Mouse (Mus musculus): ENCODE results near the gene Gk2. TPM values are rescaled to one million over a fixed set of nuclear protein-coding genes. Genes with fewer than 3 reads are reported as not detected.

The Gk2 gene
- not detected for total RNA-seq (2021)
- long read RNA-seq, experiment 1 = 0 reads
- long read RNA-seq, experiment 2 = 0 reads

GRCm38 (mm10) chr5:97456816-97457215, at the start of gene Gk2:
Gk2 (minus strand) TSS chr5:97457021.
- Histone ChIP-seq H3K27ac (no peak within 1 kb of the TSS), H3K4me3 (no peak within 1 kb of the TSS)
- no peak for TF ChIP-seq CTCF (IDR thresholded peaks at IDR 0.05)
- intact Hi-C loops (cut with DNase I) = no loop called here
- no peak for DNase-seq (ENCODE audit: extremely low spot score in 1 of 2, low spot score in 2 of 2)

- intact Hi-C loops (cut with DNase I) = no loop called here
- DNase-seq (ENCODE audit: extremely low spot score in 1 of 2, low spot score in 2 of 2) = no peak
- no peak for TF ChIP-seq CTCF (IDR thresholded peaks at IDR 0.05)
- Histone ChIP-seq H3K27ac (no peak overlapping the region), H3K4me3 (no peak overlapping the region)
Measured at GRCm38 (mm10) chr5:97498041-97498440, 41.2 kb upstream of the Gk2 start.

GRCm38 (mm10) chr5:97495488-97496092, 38.8 kb upstream of the Gk2 start:
- intact Hi-C loops (cut with DNase I) = no loop called here
- H3K4me3 ChIP-seq = no peak overlapping the region
- H3K27ac ChIP-seq = no peak overlapping the region
- DNase-seq (ENCODE audit: extremely low spot score in 1 of 2, low spot score in 2 of 2) = no peak
- no peak for TF ChIP-seq CTCF (IDR thresholded peaks at IDR 0.05)

DNA sequence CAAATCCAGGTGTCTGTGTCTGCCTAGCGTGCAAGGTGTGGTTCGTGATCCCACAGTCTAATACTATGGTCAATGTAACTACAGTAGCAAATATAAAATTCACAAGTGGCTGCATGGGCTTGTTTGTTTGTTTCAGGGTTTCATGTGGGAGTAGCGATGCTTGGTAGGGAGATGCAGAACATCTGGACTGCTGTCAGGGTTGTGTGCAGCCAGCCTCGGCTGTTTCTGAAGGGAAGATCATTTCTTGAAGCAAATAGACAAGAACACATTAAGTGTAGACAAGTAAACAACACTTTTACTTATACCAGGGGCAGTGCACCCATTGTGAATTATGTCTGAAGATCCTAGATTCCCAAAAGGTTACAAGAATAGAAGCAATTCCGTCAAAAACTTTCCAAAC, 36.6 kb upstream of the Gk2 start:
- Histone ChIP-seq H3K4me3 (no peak overlapping the region), H3K27ac (no peak overlapping the region)
- no peak for DNase-seq (ENCODE audit: extremely low spot score in 1 of 2, low spot score in 2 of 2)
- intact Hi-C loops (cut with DNase I) = no loop called here
- TF ChIP-seq CTCF (IDR thresholded peaks at IDR 0.05) = no peak

- Histone ChIP-seq H3K4me3 (no peak overlapping the region), H3K27ac (no peak overlapping the region)
- TF ChIP-seq CTCF (IDR thresholded peaks at IDR 0.05) = no peak
- no peak for DNase-seq (ENCODE audit: extremely low spot score in 1 of 2, low spot score in 2 of 2)
- intact Hi-C loops (cut with DNase I) = no loop called here
Measured at GRCm38 (mm10) chr5:97486141-97486540, 29.3 kb upstream of the Gk2 start.

DNA sequence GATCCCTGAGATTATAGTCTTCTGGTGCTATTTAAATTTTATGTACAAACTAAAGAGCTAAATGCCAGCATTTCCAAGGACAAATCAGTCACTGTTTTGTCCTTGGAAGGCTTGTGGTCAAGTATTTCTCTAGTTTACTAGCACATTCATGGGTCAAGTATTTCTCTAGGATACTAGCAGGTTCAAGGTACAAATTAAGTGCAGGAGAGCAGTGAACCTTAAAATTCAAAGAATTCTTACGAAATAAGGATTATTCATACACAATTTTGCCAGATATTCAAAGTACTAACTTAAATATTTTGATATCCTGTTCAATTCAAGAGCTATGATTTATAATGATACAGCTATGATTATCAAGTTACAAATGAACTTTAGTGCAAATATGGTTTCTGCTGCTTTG, 23.2 kb upstream of the Gk2 start:
- Histone ChIP-seq H3K4me3 (no peak overlapping the region), H3K27ac (no peak overlapping the region)
- intact Hi-C loops (cut with DNase I) = no loop called here
- no peak for DNase-seq (ENCODE audit: extremely low spot score in 1 of 2, low spot score in 2 of 2)
- no peak for TF ChIP-seq CTCF (IDR thresholded peaks at IDR 0.05)

DNA sequence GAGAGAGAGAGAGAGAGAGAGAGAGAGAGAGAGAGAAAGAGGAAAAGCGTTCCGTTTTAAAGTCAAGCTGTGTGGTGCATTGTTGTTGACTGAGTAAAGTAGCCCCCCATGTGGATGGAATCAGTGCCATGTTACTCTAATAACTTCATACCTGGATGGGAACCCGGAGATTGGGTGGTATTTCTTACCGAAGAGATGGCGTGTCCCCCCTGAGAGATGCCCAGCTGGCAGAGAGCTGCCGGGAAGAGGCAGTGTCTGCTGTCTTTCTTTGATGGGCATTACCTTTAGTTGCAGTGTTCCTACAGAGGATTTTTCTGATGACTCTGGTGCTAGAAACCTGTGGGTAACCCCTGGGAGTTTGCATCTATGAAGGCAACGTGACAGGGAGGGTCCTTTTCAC, 10.4 kb upstream of the Gk2 start:
- TF ChIP-seq CTCF (IDR thresholded peaks at IDR 0.05) = no peak
- no peak for DNase-seq (ENCODE audit: extremely low spot score in 1 of 2, low spot score in 2 of 2)
- no peak overlapping the region for H3K4me3 ChIP-seq
- H3K27ac ChIP-seq = no peak overlapping the region
- intact Hi-C loops (cut with DNase I) = no loop called here

GRCm38 (mm10) chr5:97466430-97467158, 9.8 kb upstream of the Gk2 start:
- TF ChIP-seq CTCF (IDR thresholded peaks at IDR 0.05) = no peak
- no peak overlapping the region for H3K4me3 ChIP-seq
- DNase-seq (ENCODE audit: extremely low spot score in 1 of 2, low spot score in 2 of 2) = no peak
- no peak overlapping the region for H3K27ac ChIP-seq
- intact Hi-C loops (cut with DNase I) = no loop called here

DNA sequence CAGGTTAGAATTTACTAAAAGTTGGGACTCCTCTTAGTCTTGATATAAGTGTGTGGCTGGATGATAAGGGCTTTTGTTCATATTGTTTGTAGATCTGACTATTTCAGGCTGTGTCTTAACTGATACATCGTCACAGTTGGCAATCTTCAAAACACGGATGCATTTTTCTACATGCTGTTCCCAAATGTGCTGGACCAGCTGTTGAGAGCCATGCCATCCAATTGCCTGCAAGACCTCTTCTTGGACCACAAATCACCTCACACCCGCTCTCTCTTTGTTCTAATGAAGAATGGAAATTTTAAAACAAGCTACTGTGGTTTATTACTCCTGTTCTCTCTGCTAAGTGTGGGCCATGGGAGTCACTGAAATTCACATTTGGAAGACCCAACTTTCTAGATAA, 9.1 kb upstream of the Gk2 start:
- DNase-seq (ENCODE audit: extremely low spot score in 1 of 2, low spot score in 2 of 2) = no peak
- no peak for TF ChIP-seq CTCF (IDR thresholded peaks at IDR 0.05)
- no peak overlapping the region for H3K27ac ChIP-seq
- intact Hi-C loops (cut with DNase I) = no loop called here
- H3K4me3 ChIP-seq = no peak overlapping the region

DNA sequence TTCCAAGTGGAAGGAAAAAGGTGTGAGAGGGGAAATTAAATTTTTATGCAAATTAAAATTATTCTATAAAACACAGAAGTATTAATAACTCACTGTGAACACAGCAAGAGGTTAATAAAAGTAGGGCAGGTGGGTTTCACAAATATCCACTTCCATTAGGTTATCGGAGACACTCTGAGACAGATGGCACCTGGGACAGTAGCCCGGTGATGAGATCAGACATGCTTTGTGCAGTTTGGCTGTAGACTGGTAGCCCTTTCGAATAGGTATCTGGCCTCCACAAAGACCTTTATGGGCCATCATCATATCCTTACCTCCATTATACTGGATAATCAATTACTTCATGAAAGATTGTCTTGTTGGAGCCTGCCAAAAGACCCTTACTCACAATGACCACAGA, 6.0 kb upstream of the Gk2 start:
- DNase-seq (ENCODE audit: extremely low spot score in 1 of 2, low spot score in 2 of 2) = no peak
- intact Hi-C loops (cut with DNase I) = no loop called here
- no peak for TF ChIP-seq CTCF (IDR thresholded peaks at IDR 0.05)
- H3K4me3 ChIP-seq = no peak overlapping the region
- no peak overlapping the region for H3K27ac ChIP-seq

GRCm38 (mm10) chr5:97451451-97451850, 5.4 kb downstream of the Gk2 start:
- no peak overlapping the region for H3K4me3 ChIP-seq
- H3K27ac ChIP-seq = no peak overlapping the region
- no peak for DNase-seq (ENCODE audit: extremely low spot score in 1 of 2, low spot score in 2 of 2)
- intact Hi-C loops (cut with DNase I) = no loop called here
- TF ChIP-seq CTCF (IDR thresholded peaks at IDR 0.05) = no peak

DNA sequence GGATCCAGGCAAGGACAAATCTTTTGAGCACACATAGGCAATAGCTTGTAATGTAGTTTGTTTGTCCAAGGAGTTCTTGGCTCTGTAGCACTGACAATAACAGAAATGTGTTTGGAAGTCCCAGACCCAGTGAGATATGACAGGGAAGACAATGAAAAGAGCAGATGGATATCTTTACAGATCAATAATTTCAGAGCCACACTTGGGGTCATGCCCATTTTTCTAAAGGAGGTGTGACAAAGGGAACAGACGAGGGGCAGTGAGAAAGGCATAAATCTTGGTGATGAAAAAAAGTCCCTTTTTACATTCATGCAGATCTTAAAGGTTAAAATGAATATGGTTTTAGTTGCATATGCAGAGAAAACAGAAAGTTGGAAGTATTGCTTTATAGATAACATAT, 12.6 kb downstream of the Gk2 start:
- intact Hi-C loops (cut with DNase I) = no loop called here
- no peak for TF ChIP-seq CTCF (IDR thresholded peaks at IDR 0.05)
- no peak for DNase-seq (ENCODE audit: extremely low spot score in 1 of 2, low spot score in 2 of 2)

DNA sequence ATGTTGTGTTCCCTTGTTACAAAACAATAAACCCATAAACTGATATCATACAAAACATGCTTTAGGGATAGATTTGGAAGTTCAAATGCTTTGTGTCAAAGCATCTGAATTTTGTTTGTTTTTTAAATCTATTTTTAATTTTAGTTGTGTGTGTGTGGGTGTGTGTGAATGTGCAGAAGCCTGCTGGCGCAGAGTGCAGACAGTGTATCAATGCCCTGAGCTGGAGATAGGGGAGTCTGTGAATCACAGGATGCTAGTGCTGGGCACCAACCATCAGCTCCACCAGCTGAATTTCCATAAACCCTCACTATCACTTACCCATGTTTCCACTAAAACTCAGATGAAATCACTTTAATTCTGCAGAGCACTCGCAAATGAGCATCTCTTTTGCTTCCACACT, 24.3 kb downstream of the Gk2 start:
- no peak overlapping the region for H3K27ac ChIP-seq
- no peak for DNase-seq (ENCODE audit: extremely low spot score in 1 of 2, low spot score in 2 of 2)
- no peak for TF ChIP-seq CTCF (IDR thresholded peaks at IDR 0.05)
- intact Hi-C loops (cut with DNase I) = no loop called here
- no peak overlapping the region for H3K4me3 ChIP-seq

More for the DNA sequence above, 12.6 kb downstream of the Gk2 start:
- Histone ChIP-seq H3K27ac (no peak overlapping the region), H3K4me3 (no peak overlapping the region)

Data from left cerebral cortex, adult 2 months (tissue).